Mouse (Mus musculus) spleen, adult 2 months (tissue): Measurements from ENCODE around the gene Nos1ap. TPM values are rescaled to one million over a fixed set of nuclear protein-coding genes. Genes with fewer than 3 reads are reported as not detected.

Source experiments
- DNase-seq, 2 experiments: peaks; one replicate each; pipeline versions ENCODE4 v3.0.0 to v3.0.0-alpha.2; 2012 to 2021; ENCODE audit warnings: low spot score in 2 of 2, low read depth in 1 of 2
- H3K27ac ChIP-seq: fragments of 200-500 bp; 2 replicates; pipeline ENCODE4 v1.5.1; 2012; ENCODE audit warnings: low read length, inconsistent platforms; ENCODE audit not compliant: insufficient read depth
- H3K27me3 ChIP-seq: fragments of 200-500 bp; 2 replicates; pipeline ENCODE4 v1.6.1; 2012; ENCODE audit warnings: mild to moderate bottlenecking, moderate library complexity, low read length, inconsistent platforms; ENCODE audit not compliant: control insufficient read depth, insufficient read depth
- H3K36me3 ChIP-seq: fragments of 200-500 bp; 2 replicates; pipeline ENCODE4 v1.6.1; 2012; ENCODE audit warnings: mild to moderate bottlenecking, low read length, inconsistent platforms; ENCODE audit not compliant: control insufficient read depth, insufficient read depth
- H3K4me1 ChIP-seq: fragments of 200-500 bp; 2 replicates; pipeline ENCODE4 v1.6.1; 2011; ENCODE audit warnings: inconsistent platforms; ENCODE audit not compliant: control insufficient read depth, insufficient read depth, insufficient read length
- H3K4me3 ChIP-seq: fragments of 200-500 bp; 2 replicates; pipeline ENCODE4 v1.5.1; 2011; ENCODE audit warnings: mild to moderate bottlenecking, inconsistent platforms; ENCODE audit not compliant: insufficient read depth, insufficient read length; ENCODE audit errors: extremely low read depth
- CTCF ChIP-seq: fragments of 200-500 bp; IDR thresholded peaks from 2 replicates; pipeline ENCODE4 v1.5.1; 2011; ENCODE audit warnings: mild to moderate bottlenecking, inconsistent platforms; ENCODE audit not compliant: insufficient read depth, insufficient read length, insufficient replicate concordance; ENCODE audit errors: extremely low read depth
- POLR2A ChIP-seq: fragments of 200-500 bp; IDR thresholded peaks from 2 replicates; pipeline ENCODE4 v1.6.1; 2011; ENCODE audit warnings: low read depth, low read length, inconsistent platforms
- WGBS: fragments of 180-500 bp; shearing (Covaris S2); methylation state at CpG from one replicate; pipeline ENCODE4 v1.1.7; 2018; 5-methylcytosine and 5-hydroxymethylcytosine counted together
- polyA plus RNA-seq: library from polyadenylated mRNA; depleted of rRNA; stranded (reverse); fragments of >200 nt; gene quantifications from 2 replicates; pipeline ENCODE4 v1.2.3, GENCODE M21; 2012

The Nos1ap gene
- polyA plus RNA-seq, 1 experiment, result 8.1 TPM

GRCm38 (mm10) chr1:170373750-170374149 is 215.9 kb downstream of the Nos1ap start:
- no peak overlapping the region for H3K27ac ChIP-seq
- TF ChIP-seq POLR2A, result no peak
- TF ChIP-seq CTCF, result no peak
- no peaks in the 10 kb centered on the region for H3K27me3 ChIP-seq
- no peak for DNase-seq
- no peaks in the 10 kb centered on the region for H3K4me1 ChIP-seq
- H3K36me3 ChIP-seq, result no peaks in the 10 kb centered on the region
- 90% methylated on average over 2 of the region's 2 CpGs for WGBS
- no peak overlapping the region for H3K4me3 ChIP-seq

- no peaks in the 10 kb centered on the region for H3K27me3 ChIP-seq
- H3K4me1 ChIP-seq, result no peaks in the 10 kb centered on the region
- no peak for DNase-seq
- TF ChIP-seq POLR2A, result no peak
- no peak for TF ChIP-seq CTCF
- WGBS, result 73% methylated on average over 4 of the region's 4 CpGs
- no peak overlapping the region for H3K27ac ChIP-seq
- H3K4me3 ChIP-seq, result no peak overlapping the region
- H3K36me3 ChIP-seq, result no peaks in the 10 kb centered on the region
Measured at GRCm38 (mm10) chr1:170371191-170371792, 218.4 kb downstream of the Nos1ap start.

- no peaks in the 10 kb centered on the region for H3K27me3 ChIP-seq
- TF ChIP-seq POLR2A (no peak), CTCF (no peak)
- no peak overlapping the region for H3K27ac ChIP-seq
- no peaks in the 10 kb centered on the region for H3K4me1 ChIP-seq
- no peaks in the 10 kb centered on the region for H3K36me3 ChIP-seq
- WGBS, result 90% methylated on average over 7 of the region's 7 CpGs
- DNase-seq, result no peak
- no peak overlapping the region for H3K4me3 ChIP-seq
Measured at GRCm38 (mm10) chr1:170368864-170369263, 220.8 kb downstream of the Nos1ap start.

GRCm38 (mm10) chr1:170366981-170367700 is 222.5 kb downstream of the Nos1ap start:
- H3K4me3 ChIP-seq, result no peak overlapping the region
- H3K27me3 ChIP-seq, result no peaks in the 10 kb centered on the region
- H3K4me1 ChIP-seq, result no peaks in the 10 kb centered on the region
- no peak overlapping the region for H3K27ac ChIP-seq
- H3K36me3 ChIP-seq, result no peaks in the 10 kb centered on the region
- 90% methylated on average over 7 of the region's 7 CpGs for WGBS
- TF ChIP-seq CTCF (no peak), POLR2A (no peak)
- no peak for DNase-seq

- TF ChIP-seq POLR2A (no peak), CTCF (no peak)
- WGBS, result 81% methylated on average over 3 of the region's 3 CpGs
- Histone ChIP-seq H3K4me1 (no peaks in the 10 kb centered on the region), H3K36me3 (no peaks in the 10 kb centered on the region), H3K27me3 (no peaks in the 10 kb centered on the region), H3K4me3 (no peak overlapping the region), H3K27ac (no peak overlapping the region)
- no peak for DNase-seq
Measured at GRCm38 (mm10) chr1:170363746-170364145, 225.9 kb downstream of the Nos1ap start.

- Histone ChIP-seq H3K27ac (no peak overlapping the region), H3K36me3 (no peaks in the 10 kb centered on the region), H3K4me1 (no peaks in the 10 kb centered on the region), H3K4me3 (no peak overlapping the region), H3K27me3 (no peaks in the 10 kb centered on the region)
- TF ChIP-seq CTCF (no peak), POLR2A (no peak)
- 93% methylated on average over 10 of the region's 10 CpGs for WGBS
- DNase-seq, result no peak
Measured at GRCm38 (mm10) chr1:170360183-170360915, 229.3 kb downstream of the Nos1ap start.

GRCm38 (mm10) chr1:170353335-170353734 is 236.3 kb downstream of the Nos1ap start:
- no peak for DNase-seq
- Histone ChIP-seq H3K27me3 (no peaks in the 10 kb centered on the region), H3K27ac (no peak overlapping the region), H3K4me3 (no peak overlapping the region), H3K36me3 (no peaks in the 10 kb centered on the region), H3K4me1 (no peaks in the 10 kb centered on the region; the same call in 1 of the 2 replicates)
- 78% methylated on average over 3 of the region's 3 CpGs for WGBS
- TF ChIP-seq POLR2A (no peak), CTCF (no peak)
